In genomic region chr6:112920619-112921195, GRCm38 (mm10) we compare ENCODE assay signal across 24 mouse cellular contexts. TPM values are rescaled to one million over a fixed set of nuclear protein-coding genes. Genes with fewer than 3 reads are reported as not detected.
DNase-seq lines count a peak whose midpoint lies in the region; ATAC-seq and TF ChIP-seq lines count a peak whose summit lies in the region.
"Had no signal": no experiment of that assay in that cellular context is flagged by ENCODE, and none has a peak within 500 bp of the region (broad histone marks: within the 10 kb centered on the region; RNA-seq: fewer than 3 reads in every experiment).

No protein-coding gene starts in this region.

- H3K4me3 ChIP-seq in hindbrain, embryonic 13.5 days, result no peak overlapping the region
- no peak overlapping the region for H3K4me3 ChIP-seq in hindbrain, postnatal 0 days (ENCODE audit: low read length)
- H3K4me3 ChIP-seq in kidney, postnatal 0 days (replicated peaks; ENCODE audit: low read depth, low read length), result no peak overlapping the region
- H3K4me3 ChIP-seq: embryonic facial prominence, embryonic 12.5 days; forebrain, embryonic 13.5 days; heart, embryonic 15.5 days; left cerebral cortex, adult 2 months; liver, embryonic 15.5 days; lung, embryonic 15.5 days; megakaryocyte, embryonic 14.5 days had no signal

- H3K9ac ChIP-seq in hindbrain, embryonic 13.5 days, result no peak overlapping the region
- no peak overlapping the region for H3K9ac ChIP-seq in hindbrain, postnatal 0 days (replicated peaks; ENCODE audit: low read length)
- no peak overlapping the region for H3K9ac ChIP-seq in kidney, postnatal 0 days (ENCODE audit: low read depth, low read length)
- H3K9ac ChIP-seq: embryonic facial prominence, embryonic 12.5 days; forebrain, embryonic 13.5 days; heart, embryonic 15.5 days; liver, embryonic 15.5 days; lung, embryonic 15.5 days had no signal

- H3K27ac ChIP-seq in hindbrain, embryonic 13.5 days, result peak overlapping the region; percentile 26; the same call in 1 of the 2 replicates
- H3K27ac ChIP-seq in hindbrain, postnatal 0 days, result no peak overlapping the region
- peak overlapping the region; percentile 36; the same call in 1 of the 2 replicates for H3K27ac ChIP-seq in kidney, postnatal 0 days
- H3K27ac ChIP-seq: embryonic facial prominence, embryonic 12.5 days; forebrain, embryonic 13.5 days; heart, embryonic 15.5 days; left cerebral cortex, adult 2 months; liver, embryonic 15.5 days; lung, embryonic 15.5 days had no signal

- H3K4me1 ChIP-seq in hindbrain, embryonic 13.5 days (replicated peaks), result peaks cover 64% of the 10 kb centered on the region
- H3K4me1 ChIP-seq in hindbrain, postnatal 0 days (ENCODE audit: insufficient read depth, low read length), result peaks cover 17% of the 10 kb centered on the region
- no peaks in the 10 kb centered on the region for H3K4me1 ChIP-seq in kidney, postnatal 0 days (replicated peaks; ENCODE audit: insufficient read depth, low read length)
- H3K4me1 ChIP-seq: heart, embryonic 15.5 days; liver, embryonic 15.5 days had no signal

- H3K36me3 ChIP-seq in hindbrain, embryonic 13.5 days, result peaks cover 20% of the 10 kb centered on the region
- no peaks in the 10 kb centered on the region for H3K36me3 ChIP-seq in hindbrain, postnatal 0 days (ENCODE audit: insufficient read depth, low read length)
- H3K36me3 ChIP-seq in kidney, postnatal 0 days (ENCODE audit: insufficient read depth, low read length), result no peaks in the 10 kb centered on the region
- H3K36me3 ChIP-seq: embryonic facial prominence, embryonic 12.5 days; heart, embryonic 15.5 days; liver, embryonic 15.5 days; lung, embryonic 15.5 days had no signal

- no peak for ATAC-seq in hindbrain, embryonic 13.5 days (ENCODE audit: low FRiP score)
- ATAC-seq in hindbrain, postnatal 0 days, result no peak
- ATAC-seq in kidney, postnatal 0 days (replicated peaks; ENCODE audit: low FRiP score, low read depth), result no peak
- ATAC-seq: activated CD4-positive, CD25-positive, alpha-beta regulatory T cell, adult 4 months; forebrain, embryonic 13.5 days; hindbrain, embryonic 16.5 days; intestine, embryonic 16.5 days had no signal

- H3K27me3 ChIP-seq in hindbrain, embryonic 13.5 days, result no peaks in the 10 kb centered on the region
- no peaks in the 10 kb centered on the region for H3K27me3 ChIP-seq in hindbrain, postnatal 0 days (ENCODE audit: insufficient read depth, low read length)
- no peaks in the 10 kb centered on the region for H3K27me3 ChIP-seq in kidney, postnatal 0 days (ENCODE audit: insufficient read depth, low read length)
- H3K27me3 ChIP-seq: embryonic facial prominence, embryonic 12.5 days; forebrain, embryonic 13.5 days; heart, embryonic 15.5 days; liver, embryonic 15.5 days; lung, embryonic 15.5 days; megakaryocyte, embryonic 14.5 days had no signal

- no peak overlapping the region for H3K4me2 ChIP-seq in hindbrain, embryonic 13.5 days
- no peak overlapping the region for H3K4me2 ChIP-seq in hindbrain, postnatal 0 days (ENCODE audit: low read depth, low read length)
- H3K4me2 ChIP-seq in kidney, postnatal 0 days (ENCODE audit: low read length), result no peak overlapping the region
- H3K4me2 ChIP-seq: embryonic facial prominence, embryonic 12.5 days; forebrain, embryonic 13.5 days; heart, embryonic 15.5 days; liver, embryonic 15.5 days; lung, embryonic 15.5 days had no signal

- WGBS in hindbrain, embryonic 13.5 days, result 69% methylated on average over 8 of the region's 8 CpGs
- WGBS in hindbrain, postnatal 0 days, result 68% methylated on average over 8 of the region's 8 CpGs
- WGBS in kidney, postnatal 0 days, result 80% methylated on average over 8 of the region's 8 CpGs

- TF ChIP-seq CTCF in hindbrain, postnatal 0 days (IDR thresholded peaks at IDR 0.05; ENCODE audit: low read depth), result no peak
- no peak for TF ChIP-seq CTCF in kidney, postnatal 0 days (IDR thresholded peaks at IDR 0.05; ENCODE audit: low read depth)

- DNase-seq in hindbrain, postnatal 0 days (ENCODE audit: low spot score), result no peak
- no peak for DNase-seq in kidney, postnatal 0 days (ENCODE audit: low spot score)
- no peak for DNase-seq in kidney, postnatal 10 days
- peak; percentile 65 for DNase-seq in Muller cell, postnatal 12 days (ENCODE audit: inconsistent ontology term)
- DNase-seq in kidney, postnatal 36 days, result peak; percentile 14 to 17
- no peak for DNase-seq in layer of hippocampus, adult 8-10 months (ENCODE audit: low spot score in 2 of 2)
- DNase-seq: adrenal gland, adult 8-10 months; cerebellum, adult 18-20 months; cerebellum, postnatal 25 days; heart, postnatal 36 days; layer of hippocampus, adult 9-11 months; liver; lung, postnatal 36 days had no signal

- H3K9me3 ChIP-seq in hindbrain, embryonic 13.5 days, result no peaks in the 10 kb centered on the region
- no peaks in the 10 kb centered on the region for H3K9me3 ChIP-seq in hindbrain, postnatal 0 days (ENCODE audit: low read length)
- H3K9me3 ChIP-seq in kidney, postnatal 0 days (replicated peaks; ENCODE audit: low read length), result no peaks in the 10 kb centered on the region
- H3K9me3 ChIP-seq: embryonic facial prominence, embryonic 12.5 days; heart, embryonic 15.5 days; liver, embryonic 15.5 days; lung, embryonic 15.5 days had no signal

RNA-seq across cellular contexts. Expression of gene Srgap3, which starts 26.4 kb away (rescaled TPM):
- 37.5 and 42.3 TPM in 2 replicates for polyA plus RNA-seq in hindbrain, embryonic 13.5 days (2015; fragmentation: Nextera tagmentation; extraction: Ambion mirVana)
- total RNA-seq in hindbrain, postnatal 0 days (2014; rRNA removed), result 49.4 and 55.8 TPM in 2 replicates
- 20.6 and 23.7 TPM in 2 replicates for polyA plus RNA-seq in hindbrain, postnatal 0 days (2015; fragmentation: Nextera tagmentation; extraction: Ambion mirVana)
- 2.1 and 2.3 TPM in 2 replicates for polyA plus RNA-seq in kidney, postnatal 0 days (2015; fragmentation: Nextera tagmentation; extraction: Ambion mirVana)
- total RNA-seq in layer of hippocampus, adult 8-10 months (2022), result 100 to 1,000 TPM; 230 to 304 (median 268) TPM

Comparison
In these comparisons a context has a peak if more than half of its experiments do, and no peak if none do; other contexts are left out.
1. DNase-seq: peak in Muller cell, postnatal 12 days (single experiment) and kidney, postnatal 36 days (2 of 2); none in hindbrain, postnatal 0 days (single experiment), kidney, postnatal 0 days (single experiment), kidney, postnatal 10 days (single experiment) and layer of hippocampus, adult 8-10 months (0 of 2).